Mouse (Mus musculus) midbrain, embryonic 12.5 days (tissue): ENCODE measurements around the gene Dnase1l3. TPM values are rescaled to one million over a fixed set of nuclear protein-coding genes. Genes with fewer than 3 reads are reported as not detected.
A peak's percentile ranks its signal among the peaks of the same experiment; 100 is the strongest.
"Not testable (repeated sequence)": the region's sequence is repeated elsewhere in the genome, so short reads cannot be mapped to it uniquely, and the experiment has no call there.

Experiments
- ATAC-seq: fragments of 200-750 bp; cut with Nextera tagmentation; 2 replicates; pipeline ENCODE4 v1.8.0; 2017; ENCODE audit warnings: low read depth, moderate TSS enrichment, moderate library complexity; ENCODE audit not compliant: low FRiP score
- H3K27ac ChIP-seq: fragments of 300-500 bp; sonication (generic); replicated peaks from 2 replicates; pipeline ENCODE4 v1.5.1; 2016; ENCODE audit warnings: mild to moderate bottlenecking
- H3K27me3 ChIP-seq: fragments of 300-500 bp; sonication (generic); 2 replicates; pipeline ENCODE4 v1.6.1; 2016; ENCODE audit warnings: mild to moderate bottlenecking
- H3K36me3 ChIP-seq: fragments of 300-500 bp; sonication (generic); 2 replicates; pipeline ENCODE4 v1.6.1; 2016
- H3K4me1 ChIP-seq: fragments of 300-500 bp; sonication (generic); 2 replicates; pipeline ENCODE4 v1.6.1; 2016
- H3K4me2 ChIP-seq: fragments of 300-500 bp; sonication (generic); replicated peaks from 2 replicates; pipeline ENCODE4 v1.6.1; 2016; ENCODE audit warnings: mild to moderate bottlenecking, moderate library complexity
- H3K4me3 ChIP-seq: fragments of 300-500 bp; sonication (generic); 2 replicates; pipeline ENCODE4 v1.5.1; 2016; ENCODE audit warnings: mild to moderate bottlenecking
- H3K9ac ChIP-seq: fragments of 300-500 bp; sonication (generic); replicated peaks from 2 replicates; pipeline ENCODE4 v1.6.1; 2016; ENCODE audit warnings: mild to moderate bottlenecking, moderate library complexity
- H3K9me3 ChIP-seq: fragments of 300-500 bp; sonication (generic); 2 replicates; pipeline ENCODE4 v1.6.1; 2016; ENCODE audit warnings: mild to moderate bottlenecking
- WGBS: fragments of 180-500 bp; shearing (Covaris S2); methylation state at CpG from one replicate; pipeline ENCODE4 v1.1.7; 2016; 5-methylcytosine and 5-hydroxymethylcytosine counted together
- polyA plus RNA-seq: library from polyadenylated mRNA; unstranded; fragments of >200 nt; fragmentation: Nextera tagmentation; extraction: Ambion mirVana; gene quantifications from 2 replicates; pipeline ENCODE4 v1.2.1, GENCODE M21; 2016

Dnase1l3 gene
- polyA plus RNA-seq, 1 experiment from 2014 or later, result 0.05 TPM

DNA sequence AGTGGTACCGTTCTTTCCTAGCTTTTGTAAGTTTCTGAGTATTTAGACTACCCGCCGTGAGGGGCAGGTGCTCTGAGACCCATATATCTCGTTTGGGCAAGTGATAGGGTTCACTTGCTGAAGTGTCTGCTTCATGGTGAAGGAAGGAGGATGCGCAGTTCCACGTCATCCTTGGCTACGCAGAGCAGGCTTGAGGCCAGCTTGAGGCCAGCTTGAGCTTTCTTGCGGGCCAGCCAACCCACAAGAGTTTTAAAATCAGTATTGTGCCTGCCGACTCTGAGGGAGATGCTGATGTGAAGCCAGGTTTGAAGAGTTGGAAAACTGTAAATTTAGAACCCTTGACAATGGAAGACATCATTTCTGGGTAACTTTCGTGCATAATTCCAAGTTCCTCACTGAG, 13.6 kb upstream of the Dnase1l3 start:
- H3K36me3 ChIP-seq, result no peaks in the 10 kb centered on the region
- ATAC-seq, result no peak
- no peak overlapping the region for H3K4me3 ChIP-seq
- peaks cover 13% of the 10 kb centered on the region for H3K4me1 ChIP-seq
- H3K4me2 ChIP-seq, result no peak overlapping the region
- H3K27me3 ChIP-seq, result peaks cover 7% of the 10 kb centered on the region; the same call in 1 of the 2 replicates
- 89% methylated on average over 10 of the region's 10 CpGs for WGBS
- no peaks in the 10 kb centered on the region for H3K9me3 ChIP-seq
- H3K9ac ChIP-seq, result no peak overlapping the region
- no peak overlapping the region for H3K27ac ChIP-seq

DNA sequence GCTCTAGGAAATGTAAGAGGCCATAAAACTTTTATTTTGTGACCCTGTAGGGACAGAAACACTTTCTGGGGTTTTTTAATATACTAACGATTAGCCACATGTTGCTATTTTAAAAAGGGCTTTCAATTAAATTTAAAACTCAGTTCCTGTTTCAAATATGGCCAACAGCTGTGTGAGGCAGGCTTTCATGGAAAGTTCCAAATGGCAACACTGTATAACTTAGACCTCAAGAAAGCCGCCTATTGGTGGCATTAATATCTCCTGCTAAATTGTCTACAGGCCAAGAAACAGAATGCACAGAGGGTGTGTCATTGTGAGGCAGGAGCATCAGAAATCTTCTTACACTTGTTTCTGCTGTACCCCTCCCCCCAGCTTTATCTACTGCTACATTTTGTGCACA, 13.1 kb upstream of the Dnase1l3 start:
- Histone ChIP-seq H3K27me3 (peaks cover 7% of the 10 kb centered on the region; the same call in 1 of the 2 replicates), H3K4me1 (peaks cover 13% of the 10 kb centered on the region), H3K9me3 (no peaks in the 10 kb centered on the region), H3K27ac (no peak overlapping the region), H3K36me3 (no peaks in the 10 kb centered on the region), H3K4me3 (no peak overlapping the region), H3K9ac (no peak overlapping the region), H3K4me2 (no peak overlapping the region)
- no peak for ATAC-seq
- WGBS, result 89% methylated on average over 2 of the region's 2 CpGs

DNA sequence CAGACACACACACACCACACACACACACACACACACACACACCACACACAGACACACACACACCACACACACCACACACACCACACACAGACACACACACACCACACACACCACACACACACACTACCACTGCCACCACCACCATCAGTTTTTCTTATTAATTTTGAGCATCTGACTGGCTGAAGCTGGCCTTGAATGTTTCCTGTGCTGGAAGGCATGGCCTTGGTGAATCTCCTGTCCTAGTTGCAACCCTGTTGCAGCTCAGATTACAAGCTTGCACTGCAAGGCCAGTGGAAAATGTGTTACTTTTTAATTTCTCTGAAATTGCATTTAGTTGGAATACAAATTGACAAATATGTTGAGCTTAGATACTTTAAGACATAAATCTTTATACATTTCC, 12.7 kb upstream of the Dnase1l3 start:
- no peak overlapping the region for H3K9ac ChIP-seq
- no peaks in the 10 kb centered on the region for H3K36me3 ChIP-seq
- peaks cover 9% of the 10 kb centered on the region for H3K27me3 ChIP-seq
- H3K4me3 ChIP-seq, result no peak overlapping the region
- no peaks in the 10 kb centered on the region for H3K9me3 ChIP-seq
- H3K4me2 ChIP-seq, result no peak overlapping the region
- H3K27ac ChIP-seq, result no peak overlapping the region
- no peak for ATAC-seq
- H3K4me1 ChIP-seq, result peaks cover 13% of the 10 kb centered on the region

DNA sequence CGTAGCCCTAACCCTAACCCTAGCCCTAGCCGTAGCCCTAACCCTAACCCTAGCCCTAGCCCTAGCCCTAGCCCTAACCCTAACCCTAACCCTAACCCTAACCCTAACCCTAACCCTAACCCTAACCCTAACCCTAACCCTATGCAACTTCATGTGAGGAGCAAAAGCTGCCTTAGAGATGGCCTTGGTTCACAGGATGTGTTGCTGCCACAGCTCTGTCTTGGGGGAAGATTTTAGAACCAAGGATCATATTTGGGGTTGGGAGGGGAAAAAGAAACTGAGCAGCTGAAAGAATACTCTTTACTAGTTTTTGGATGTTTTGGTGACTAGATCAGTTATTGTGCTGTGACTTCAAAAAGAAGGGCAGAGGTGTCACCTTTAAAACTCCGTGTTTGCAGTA, 11.7 kb upstream of the Dnase1l3 start:
- H3K9me3 ChIP-seq, result not testable (repeated sequence)

DNA sequence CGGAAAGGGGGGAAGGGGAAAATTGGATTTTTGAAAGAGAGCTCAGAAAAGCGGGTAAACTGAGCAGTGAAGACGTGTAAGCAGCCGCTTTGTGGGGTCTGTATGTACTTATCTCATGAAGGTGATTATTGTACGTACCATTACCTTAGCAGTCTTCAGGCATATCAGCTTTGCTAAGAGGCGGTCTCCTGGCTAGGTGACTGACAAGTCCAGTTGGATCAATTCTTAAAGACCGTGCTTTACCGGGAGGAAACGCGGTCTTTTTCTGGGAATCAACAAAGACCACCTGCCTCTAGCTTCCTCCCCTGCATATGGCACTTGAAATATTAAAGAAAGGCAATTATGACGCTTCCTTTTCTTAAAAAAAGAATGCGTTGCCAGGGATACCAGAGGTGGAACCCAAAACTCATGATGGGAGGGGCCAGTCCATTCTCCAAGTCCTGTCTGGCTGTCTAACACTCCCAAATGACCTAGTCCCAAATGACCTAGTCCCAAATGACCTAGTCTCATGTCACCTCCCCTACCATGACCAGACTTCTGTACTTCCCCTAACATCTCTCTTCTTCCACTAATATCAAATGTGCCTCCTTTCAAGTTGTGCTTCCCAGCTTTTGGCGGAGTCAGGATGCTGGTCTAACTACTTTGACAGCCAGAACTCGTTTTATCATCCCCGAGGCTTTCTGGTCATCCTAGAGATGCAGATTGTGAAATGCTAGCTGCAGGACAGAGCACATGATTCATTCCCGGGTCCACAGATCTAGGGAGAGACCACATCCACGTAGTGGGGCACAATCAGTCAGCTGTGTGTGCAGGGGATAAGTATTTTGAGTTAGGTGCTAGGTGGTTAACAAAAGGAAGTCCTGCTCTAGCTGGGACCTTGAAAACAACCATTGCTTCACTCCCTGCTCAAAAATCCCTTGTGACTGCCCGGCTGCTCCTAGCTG, 9.6 kb upstream of the Dnase1l3 start:
- H3K36me3 ChIP-seq, result no peaks in the 10 kb centered on the region
- peak overlapping the region; percentile 62 for H3K9ac ChIP-seq
- WGBS, result 42% methylated on average over 18 of the region's 18 CpGs
- ATAC-seq, result no peak
- H3K4me1 ChIP-seq, result peaks cover 13% of the 10 kb centered on the region
- H3K4me3 ChIP-seq, result peak overlapping the region; percentile 50
- H3K27ac ChIP-seq, result no peak overlapping the region
- no peaks in the 10 kb centered on the region for H3K9me3 ChIP-seq
- peaks cover 40% of the 10 kb centered on the region for H3K27me3 ChIP-seq
- H3K4me2 ChIP-seq, result peak overlapping the region; percentile 76

More for the DNA sequence above, 11.7 kb upstream of the Dnase1l3 start:
- not testable (repeated sequence) for H3K27ac ChIP-seq, H3K36me3 ChIP-seq, ATAC-seq, H3K9ac ChIP-seq, H3K4me2 ChIP-seq, H3K4me3 ChIP-seq
- Histone ChIP-seq H3K4me1 (peaks cover 13% of the 10 kb centered on the region), H3K27me3 (peaks cover 19% of the 10 kb centered on the region)
- 64% methylated on average over 3 of the region's 3 CpGs for WGBS

DNA sequence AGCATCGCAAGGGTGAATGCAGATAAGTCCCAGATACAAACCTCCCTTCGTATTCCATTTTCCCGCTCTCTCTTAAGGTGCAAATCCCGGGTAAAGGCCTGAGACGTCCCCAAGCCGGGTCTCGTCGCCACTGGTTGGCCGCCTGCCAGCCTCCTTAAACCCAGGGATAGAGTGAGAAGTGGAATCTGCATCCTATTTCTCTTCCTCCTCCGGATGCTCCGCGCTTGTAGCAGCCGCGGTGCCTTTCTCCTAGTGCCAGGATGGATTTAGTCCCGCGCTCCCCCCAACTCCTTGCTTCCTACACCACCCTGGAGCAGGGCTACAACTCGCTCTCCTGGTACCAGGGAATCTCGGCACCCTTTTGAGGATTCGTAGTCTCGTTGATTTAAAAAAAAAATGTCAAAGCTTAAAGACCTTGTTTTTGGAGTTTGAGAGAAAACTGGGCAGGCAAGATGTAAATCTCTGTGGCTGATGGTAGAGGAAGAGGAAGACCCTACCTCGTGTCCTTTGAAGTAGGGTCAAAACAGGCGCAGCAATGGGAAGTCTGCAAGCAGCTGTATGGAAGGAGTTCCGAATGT, 8.8 kb upstream of the Dnase1l3 start:
- ATAC-seq, result peak; percentile 68
- H3K4me1 ChIP-seq, result peaks cover 13% of the 10 kb centered on the region
- peak overlapping the region; percentile 50 for H3K4me3 ChIP-seq
- no peaks in the 10 kb centered on the region for H3K36me3 ChIP-seq
- peaks cover 44% of the 10 kb centered on the region for H3K27me3 ChIP-seq
- H3K27ac ChIP-seq, result peak overlapping the region; percentile 73
- H3K9me3 ChIP-seq, result no peaks in the 10 kb centered on the region
- peak overlapping the region; percentile 62 for H3K9ac ChIP-seq
- 3% methylated on average over 23 of the region's 23 CpGs for WGBS
- peak overlapping the region; percentile 76 for H3K4me2 ChIP-seq

DNA sequence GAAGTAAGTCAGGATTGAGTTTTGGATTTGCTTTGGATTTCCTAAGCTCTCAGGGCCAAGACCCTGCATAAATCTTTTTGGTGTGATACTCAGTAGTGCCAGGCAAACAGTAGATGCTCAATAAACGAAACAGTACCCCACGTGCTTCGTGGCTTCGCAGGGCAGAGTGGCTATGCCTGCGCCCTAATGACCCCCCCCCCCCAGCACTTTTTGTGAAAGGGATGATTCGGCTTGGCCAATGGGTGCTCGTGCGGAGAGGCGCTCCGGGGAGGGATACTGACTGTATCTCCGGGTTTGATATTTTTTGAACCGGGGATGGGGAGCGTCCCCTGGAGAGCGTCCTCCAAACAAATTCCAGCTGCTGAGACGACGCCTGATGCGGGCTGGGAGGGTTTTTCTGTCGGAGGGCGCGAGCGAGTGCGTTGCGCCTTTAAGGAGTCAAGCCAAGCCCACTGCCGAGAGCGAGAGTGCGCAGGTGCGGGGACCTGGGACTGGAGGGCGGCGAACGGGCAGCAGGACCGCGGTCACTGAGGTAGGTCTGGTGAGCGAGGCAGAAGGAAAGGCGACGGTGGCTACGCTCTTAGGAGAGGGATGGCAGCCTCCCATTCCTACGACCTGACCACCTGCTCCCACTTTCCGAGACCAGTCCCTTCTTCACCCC, 8.2 kb upstream of the Dnase1l3 start, which contains the start of gene Abhd6:
Abhd6 (plus strand) TSS at position 471 of the 661 bp plus-strand sequence.
- peak within 1 kb of the TSS; percentile 50 for H3K4me3 ChIP-seq
- no peaks in the 10 kb centered on the region for H3K9me3 ChIP-seq
- WGBS, result 2% methylated on average over 34 of the region's 38 CpGs
- H3K9ac ChIP-seq, result peak within 1 kb of the TSS; percentile 62
- H3K27ac ChIP-seq, result peak within 1 kb of the TSS; percentile 73
- peak; percentile 92 for ATAC-seq
- peaks cover 44% of the 10 kb centered on the region for H3K27me3 ChIP-seq
- H3K36me3 ChIP-seq, result no peaks in the 10 kb centered on the region
- H3K4me2 ChIP-seq, result peak within 1 kb of the TSS; percentile 76
- peaks cover 13% of the 10 kb centered on the region for H3K4me1 ChIP-seq

DNA sequence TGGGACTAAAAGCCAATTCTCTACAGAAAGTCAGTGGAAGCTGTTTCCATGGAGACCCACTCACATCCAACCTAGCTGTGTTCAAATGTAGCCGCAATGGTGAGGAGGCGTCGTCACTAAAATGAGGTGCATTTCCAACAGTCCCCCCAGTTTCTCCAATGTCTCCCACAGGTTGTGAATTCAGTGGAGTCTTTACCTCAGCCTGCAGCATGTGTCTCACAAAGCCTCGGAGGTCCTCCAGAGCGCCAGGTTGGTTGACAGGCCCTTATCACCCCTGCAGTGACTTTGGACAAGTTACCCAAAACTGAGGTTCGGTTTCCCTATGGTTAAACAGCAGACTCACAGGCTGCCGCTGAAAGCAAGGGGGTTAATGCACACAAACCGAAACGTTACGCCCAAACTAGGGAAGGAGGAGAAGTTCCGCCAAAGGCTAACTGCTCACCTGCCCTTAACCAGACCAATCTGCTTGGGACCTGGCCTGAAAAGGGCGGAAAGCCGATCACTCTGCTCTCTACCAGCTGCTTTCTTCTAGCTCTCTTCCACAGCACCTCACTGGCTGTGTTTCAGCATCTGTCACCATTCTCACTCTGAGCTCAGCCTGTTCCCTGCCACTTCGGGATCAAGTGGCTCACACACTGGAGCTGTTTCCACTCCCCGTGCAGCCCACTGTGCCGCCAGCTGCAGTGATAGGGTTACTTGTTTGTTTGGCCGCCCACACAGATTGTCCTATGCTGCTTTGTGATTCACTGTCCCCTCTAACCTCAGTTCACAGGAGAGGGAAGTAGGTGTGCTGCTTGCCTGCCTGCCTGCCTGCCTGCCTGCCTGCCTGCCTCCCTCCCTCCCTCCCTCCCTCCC, 6.7 kb upstream of the Dnase1l3 start:
- WGBS, result 21% methylated on average over 17 of the region's 17 CpGs
- Histone ChIP-seq H3K9ac (no peak overlapping the region), H3K4me1 (peaks cover 16% of the 10 kb centered on the region), H3K27ac (no peak overlapping the region), H3K36me3 (no peaks in the 10 kb centered on the region), H3K4me2 (no peak overlapping the region), H3K27me3 (peaks cover 44% of the 10 kb centered on the region), H3K4me3 (no peak overlapping the region), H3K9me3 (no peaks in the 10 kb centered on the region)
- ATAC-seq, result no peak

DNA sequence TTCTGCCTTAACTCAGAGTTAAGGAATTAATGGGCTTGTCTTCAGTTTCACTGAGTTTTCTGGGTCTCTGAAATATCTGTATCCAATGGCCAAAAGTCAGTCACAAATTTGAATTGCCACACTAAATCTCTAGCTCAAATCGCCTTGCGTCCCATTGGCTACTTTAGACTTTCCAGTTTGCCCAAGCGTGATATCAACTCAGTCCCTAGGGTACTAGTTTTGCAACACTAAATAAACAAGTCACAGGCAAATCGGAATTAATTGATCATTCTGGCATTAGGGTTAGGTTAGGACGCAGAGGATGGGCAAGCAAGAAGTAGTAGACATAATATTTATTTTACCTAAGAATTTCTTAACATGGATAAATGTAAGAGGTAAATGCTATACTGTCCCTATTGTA, 5.9 kb upstream of the Dnase1l3 start:
- 87% methylated on average over 5 of the region's 5 CpGs for WGBS
- H3K9ac ChIP-seq, result no peak overlapping the region

DNA sequence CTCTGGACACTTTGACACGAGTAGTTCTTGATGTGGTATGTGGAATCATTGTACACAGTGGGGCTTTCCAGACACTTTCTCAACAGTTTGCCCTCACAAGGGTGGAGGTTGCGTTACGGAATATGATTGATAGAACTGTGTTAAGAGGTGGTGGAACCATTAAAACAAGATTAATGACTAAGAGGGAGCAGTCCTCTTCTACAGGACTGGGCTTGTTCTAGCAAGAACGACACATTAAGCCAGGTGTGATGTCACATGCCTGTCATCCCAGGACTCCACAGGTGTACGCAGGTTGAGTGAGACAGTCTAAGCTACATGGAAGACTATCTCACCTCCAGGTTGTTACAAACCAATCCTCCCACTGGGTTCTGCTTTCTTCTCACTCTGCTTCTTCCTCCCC, 5.1 kb upstream of the Dnase1l3 start:
- H3K4me2 ChIP-seq, result no peak overlapping the region
- no peak overlapping the region for H3K9ac ChIP-seq
- H3K27ac ChIP-seq, result no peak overlapping the region
- H3K9me3 ChIP-seq, result no peaks in the 10 kb centered on the region
- H3K4me1 ChIP-seq, result peaks cover 16% of the 10 kb centered on the region
- H3K4me3 ChIP-seq, result no peak overlapping the region
- peaks cover 49% of the 10 kb centered on the region for H3K27me3 ChIP-seq
- H3K36me3 ChIP-seq, result no peaks in the 10 kb centered on the region
- ATAC-seq, result no peak
- 88% methylated on average over 5 of the region's 5 CpGs for WGBS

More for the DNA sequence above, 5.9 kb upstream of the Dnase1l3 start:
- Histone ChIP-seq H3K4me2 (no peak overlapping the region), H3K9me3 (no peaks in the 10 kb centered on the region), H3K27ac (no peak overlapping the region), H3K36me3 (no peaks in the 10 kb centered on the region), H3K27me3 (peaks cover 49% of the 10 kb centered on the region), H3K4me1 (peaks cover 16% of the 10 kb centered on the region), H3K4me3 (no peak overlapping the region)
- ATAC-seq, result no peak

DNA sequence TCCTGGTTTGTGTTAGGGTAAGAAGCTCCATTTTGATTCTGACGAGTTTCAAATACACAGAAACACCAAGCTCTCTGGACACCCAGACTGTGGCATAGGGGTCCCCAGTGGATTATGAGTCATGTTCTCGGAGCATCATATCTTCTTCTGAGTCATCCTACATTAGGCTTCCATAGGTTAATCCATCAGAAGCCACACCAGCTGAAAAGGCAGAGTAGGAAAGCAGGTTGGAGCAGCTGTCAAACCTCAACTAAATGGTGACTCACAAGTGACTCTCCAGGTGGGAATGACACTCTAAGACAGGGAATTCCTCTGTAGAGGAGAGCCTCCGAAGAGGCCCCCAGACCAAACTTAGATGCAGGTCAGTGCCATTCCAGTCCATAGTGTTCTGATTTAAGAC, 4.7 kb upstream of the Dnase1l3 start:
- Histone ChIP-seq H3K4me3 (no peak overlapping the region), H3K27ac (no peak overlapping the region), H3K4me1 (peaks cover 13% of the 10 kb centered on the region), H3K4me2 (no peak overlapping the region), H3K9ac (no peak overlapping the region), H3K27me3 (peaks cover 46% of the 10 kb centered on the region), H3K9me3 (no peaks in the 10 kb centered on the region), H3K36me3 (no peaks in the 10 kb centered on the region)
- 84% methylated on average over 3 of the region's 3 CpGs for WGBS
- ATAC-seq, result no peak
